Mouse (Mus musculus): ENCODE results near the gene Hrc.

DNA sequence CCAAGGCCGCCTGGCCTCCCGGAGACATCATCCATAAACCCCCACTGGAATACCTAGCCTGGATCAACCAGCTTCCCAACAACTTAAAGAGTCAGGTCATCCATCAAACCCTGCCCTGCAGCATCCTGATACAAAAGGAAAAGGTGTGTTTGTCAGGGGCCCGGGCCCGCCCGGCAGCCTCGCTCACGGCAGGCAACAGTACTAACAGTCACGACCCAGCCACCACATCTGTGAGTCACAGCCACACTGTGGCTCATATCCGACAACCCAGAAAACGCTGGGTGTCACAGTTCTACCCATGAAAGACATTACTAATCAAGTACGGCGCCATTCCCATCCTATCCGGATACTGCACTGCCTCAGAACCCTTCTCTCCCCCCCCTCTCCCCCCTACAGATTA is 48.6 kb upstream of the Hrc start:
- TF ChIP-seq GATA1 (IDR thresholded peaks at IDR 0.05; ENCODE audit: low read length) (no peak), TAL1 (IDR thresholded peaks at IDR 0.05; ENCODE audit: low read length) (no peak)
